Mouse (Mus musculus) intestine, embryonic 16.5 days (tissue): ENCODE data around the gene Cpt2. TPM values are rescaled to one million over a fixed set of nuclear protein-coding genes. Genes with fewer than 3 reads are reported as not detected.

Experiments used
- ATAC-seq: fragments of 200-750 bp; cut with Nextera tagmentation; 2 replicates; pipeline ENCODE4 v1.8.0; 2017; ENCODE audit warnings: moderate TSS enrichment, moderate library complexity
- H3K27ac ChIP-seq: fragments of 300-500 bp; sonication (generic); 2 replicates; pipeline ENCODE4 v1.5.1; 2014; ENCODE audit warnings: mild to moderate bottlenecking, low read length
- H3K27me3 ChIP-seq: fragments of 300-500 bp; sonication (generic); replicated peaks from 2 replicates; pipeline ENCODE4 v1.6.1; 2014; ENCODE audit warnings: low read length, control low read depth, mixed read lengths; ENCODE audit not compliant: control insufficient read depth, insufficient read depth
- H3K36me3 ChIP-seq: fragments of 300-500 bp; sonication (generic); 2 replicates; pipeline ENCODE4 v1.6.1; 2014; ENCODE audit warnings: low read length, control low read depth; ENCODE audit not compliant: control insufficient read depth, insufficient read depth
- H3K4me1 ChIP-seq: fragments of 300-500 bp; sonication (generic); 2 replicates; pipeline ENCODE4 v1.6.1; 2014; ENCODE audit warnings: low read length, control low read depth, mixed read lengths; ENCODE audit not compliant: control insufficient read depth, insufficient read depth
- H3K4me2 ChIP-seq: fragments of 300-500 bp; sonication (generic); 2 replicates; pipeline ENCODE4 v1.6.1; 2014; ENCODE audit warnings: low read depth, low read length, control low read depth
- H3K4me3 ChIP-seq: fragments of 300-500 bp; sonication (generic); 2 replicates; pipeline ENCODE4 v1.5.1; 2014; ENCODE audit warnings: mild to moderate bottlenecking, low read length
- H3K9ac ChIP-seq: fragments of 300-500 bp; sonication (generic); 2 replicates; pipeline ENCODE4 v1.6.1; 2014; ENCODE audit warnings: low read depth, low read length
- H3K9me3 ChIP-seq: fragments of 300-500 bp; sonication (generic); 2 replicates; pipeline ENCODE4 v1.6.1; 2016; ENCODE audit warnings: low read length, control low read depth; ENCODE audit not compliant: control insufficient read depth
- WGBS: fragments of 180-500 bp; shearing (Covaris S2); extraction: QIAGEN DNeasy Blood & Tissue Kit; methylation state at CpG from one replicate; pipeline ENCODE4 v1.1.7; 2014; 5-methylcytosine and 5-hydroxymethylcytosine counted together
- polyA plus RNA-seq: library from polyadenylated mRNA; unstranded; fragments of >200 nt; fragmentation: Nextera tagmentation; extraction: Ambion mirVana; gene quantifications from 2 replicates; pipeline ENCODE4 v1.2.1, GENCODE M21; 2015

Gene Cpt2
- polyA plus RNA-seq, 1 experiment from 2014 or later: 142 TPM

DNA sequence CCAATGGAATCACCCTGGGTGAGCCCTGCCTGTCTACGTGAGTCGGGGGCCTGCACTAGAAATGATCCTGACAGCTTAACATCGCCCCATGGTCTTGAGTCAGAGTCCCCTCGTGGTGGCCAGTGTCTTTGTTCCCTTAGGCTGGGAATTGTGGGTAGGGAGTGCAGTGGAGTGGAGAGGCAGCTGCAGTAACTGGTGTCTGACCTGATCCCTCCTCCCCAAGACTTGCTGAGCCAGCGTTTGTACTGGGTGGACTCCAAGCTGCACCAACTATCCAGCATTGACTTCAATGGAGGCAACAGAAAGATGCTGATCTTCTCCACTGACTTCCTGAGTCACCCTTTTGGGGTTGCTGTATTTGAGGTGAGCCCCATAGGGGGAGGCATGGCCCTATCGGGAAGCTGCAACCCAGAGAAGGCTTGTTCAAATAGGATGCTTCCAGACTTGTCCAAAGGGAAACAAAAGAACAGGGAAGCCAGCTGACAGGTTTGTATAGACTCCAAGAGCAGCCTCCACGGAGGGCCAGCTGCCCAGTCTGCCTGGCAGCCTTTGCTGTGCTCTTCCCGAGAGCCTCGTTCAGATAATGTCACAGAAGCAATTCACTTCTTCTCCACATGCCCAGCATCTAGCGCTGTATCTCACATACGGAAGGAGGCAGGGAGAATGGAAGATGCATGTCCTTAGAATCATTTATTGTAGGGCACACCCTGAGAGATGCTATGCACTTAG, 66.3 kb downstream of the Cpt2 start:
- no peaks in the 10 kb centered on the region for H3K27me3 ChIP-seq
- WGBS: 75% methylated on average over 11 of the region's 11 CpGs
- no peaks in the 10 kb centered on the region for H3K9me3 ChIP-seq
- no peaks in the 10 kb centered on the region for H3K4me1 ChIP-seq
- no peaks in the 10 kb centered on the region for H3K36me3 ChIP-seq
- no peak overlapping the region for H3K4me3 ChIP-seq
- no peak overlapping the region for H3K27ac ChIP-seq
- no peak overlapping the region for H3K9ac ChIP-seq
- H3K4me2 ChIP-seq: no peak overlapping the region
- ATAC-seq: no peak

Other genes with a start within 250 kb of the Cpt2 start
- gene Dmrtb1, start 239.4 kb downstream of the Cpt2 start, polyA plus RNA-seq: not detected in 2 replicates
- gene Lrp8, start 121.3 kb downstream of the Cpt2 start, polyA plus RNA-seq: 0.82 and 0.99 TPM in 2 replicates
- gene Magoh, start 43.9 kb downstream of the Cpt2 start, polyA plus RNA-seq: 132 and 139 TPM in 2 replicates
- 87.7 and 93.8 TPM in 2 replicates for gene 0610037L13Rik, start 33.8 kb downstream of the Cpt2 start, polyA plus RNA-seq
- gene Slc1a7, start 44.7 kb upstream of the Cpt2 start, polyA plus RNA-seq: 0.12 and 0.15 TPM in 2 replicates
- 0.72 and 1.5 TPM in 2 replicates for gene Podn, start 172.8 kb upstream of the Cpt2 start, polyA plus RNA-seq
- gene Scp2, start 221.4 kb upstream of the Cpt2 start, polyA plus RNA-seq: 372 and 434 TPM in 2 replicates
- 34.4 and 36.0 TPM in 2 replicates for gene Echdc2, start 241.8 kb upstream of the Cpt2 start, polyA plus RNA-seq